Mouse (Mus musculus) kidney, postnatal 14 days (tissue): ENCODE measurements around the gene Brip1.

Experiments used
- DNase-seq: peaks from one replicate; pipeline ENCODE4 v3.0.0; 2022; ENCODE audit warnings: mixed read lengths

The Brip1 gene

DNA sequence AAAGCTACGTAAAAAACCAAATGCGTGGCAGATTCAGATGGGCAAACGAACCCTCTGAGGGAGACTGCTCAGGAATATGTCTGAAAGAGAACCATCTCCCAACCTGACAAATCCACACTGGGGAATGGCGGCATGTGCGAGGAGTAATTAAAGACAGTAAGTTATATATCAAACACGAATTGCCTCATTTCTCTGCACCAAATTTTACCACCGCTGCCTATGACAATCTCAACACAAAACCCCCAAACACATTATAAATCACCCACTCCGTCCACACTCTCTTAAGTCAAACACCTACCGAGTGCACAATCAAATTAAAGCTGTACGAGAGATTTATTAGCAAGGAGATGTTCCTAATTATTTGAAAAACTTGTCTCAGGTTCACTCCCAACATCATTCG is 184.8 kb downstream of the Brip1 start:
- DNase-seq, result no peak

- no peak for DNase-seq
These were observed 187.9 kb downstream of the Brip1 start for GRCm38 (mm10) chr11:86013087-86013486.

DNA sequence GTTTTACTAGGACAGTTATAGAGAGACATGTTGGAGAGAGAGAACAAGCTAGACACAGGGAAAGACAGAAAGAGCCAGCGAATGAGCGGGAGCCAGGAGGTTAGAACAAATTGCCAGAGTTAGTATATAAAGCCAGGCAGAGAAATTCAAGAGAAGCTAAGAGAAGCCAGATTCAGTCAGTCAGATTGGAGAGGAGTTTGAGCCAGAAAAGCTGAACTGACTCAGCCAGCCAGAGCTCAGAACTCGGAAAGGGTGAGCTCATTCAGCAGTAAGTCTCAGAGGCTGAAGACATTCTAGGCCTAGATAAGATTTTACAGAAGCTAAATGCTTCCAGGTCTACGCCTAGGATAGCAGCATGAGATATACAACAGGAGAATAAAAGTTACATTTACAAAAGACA is 190.5 kb downstream of the Brip1 start:
- DNase-seq, result no peak

GRCm38 (mm10) chr11:86008211-86008905 is 192.6 kb downstream of the Brip1 start:
- DNase-seq, result no peak
